Mouse (Mus musculus): ENCODE data around the gene Sptlc2.
"Not testable (repeated sequence)": the region's sequence is repeated elsewhere in the genome, so short reads cannot be mapped to it uniquely, and the experiment has no call there.

Gene Sptlc2

DNA sequence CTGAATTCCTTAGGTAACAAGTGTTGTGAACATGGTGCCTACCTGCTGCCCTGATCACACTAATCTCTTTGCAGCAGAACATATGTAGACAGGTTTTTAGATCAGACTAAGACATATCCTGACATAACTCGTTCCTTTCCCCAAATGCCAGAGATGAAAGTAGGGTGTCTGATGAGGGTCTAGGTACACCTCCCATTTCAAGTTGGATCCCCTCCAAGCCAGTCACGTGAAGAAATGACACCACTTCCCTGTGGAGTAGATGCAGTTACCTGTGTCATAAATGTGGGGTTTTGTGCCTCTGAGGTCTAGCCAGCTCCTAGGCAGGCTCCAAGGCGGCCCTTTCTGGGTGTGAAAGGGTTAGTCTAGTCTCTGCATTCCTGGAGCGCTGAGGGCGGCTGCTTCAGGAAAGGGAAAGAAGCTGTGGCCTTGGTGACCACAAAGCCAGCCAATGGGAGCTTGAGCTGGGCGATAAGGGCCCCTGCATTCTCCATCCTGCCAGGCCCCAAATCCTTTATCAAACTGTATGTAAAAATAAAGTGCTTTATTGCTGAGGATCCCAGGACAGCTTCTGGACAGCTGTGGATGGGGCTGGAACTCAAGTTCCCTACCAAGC, 109.9 kb downstream of the Sptlc2 start:
- no peak for DNase-seq (ENCODE audit: low read depth)

- DNase-seq (ENCODE audit: low read depth): not testable (repeated sequence)
These were observed 110.9 kb downstream of the Sptlc2 start for GRCm38 (mm10) chr12:87277251-87277650.

DNA sequence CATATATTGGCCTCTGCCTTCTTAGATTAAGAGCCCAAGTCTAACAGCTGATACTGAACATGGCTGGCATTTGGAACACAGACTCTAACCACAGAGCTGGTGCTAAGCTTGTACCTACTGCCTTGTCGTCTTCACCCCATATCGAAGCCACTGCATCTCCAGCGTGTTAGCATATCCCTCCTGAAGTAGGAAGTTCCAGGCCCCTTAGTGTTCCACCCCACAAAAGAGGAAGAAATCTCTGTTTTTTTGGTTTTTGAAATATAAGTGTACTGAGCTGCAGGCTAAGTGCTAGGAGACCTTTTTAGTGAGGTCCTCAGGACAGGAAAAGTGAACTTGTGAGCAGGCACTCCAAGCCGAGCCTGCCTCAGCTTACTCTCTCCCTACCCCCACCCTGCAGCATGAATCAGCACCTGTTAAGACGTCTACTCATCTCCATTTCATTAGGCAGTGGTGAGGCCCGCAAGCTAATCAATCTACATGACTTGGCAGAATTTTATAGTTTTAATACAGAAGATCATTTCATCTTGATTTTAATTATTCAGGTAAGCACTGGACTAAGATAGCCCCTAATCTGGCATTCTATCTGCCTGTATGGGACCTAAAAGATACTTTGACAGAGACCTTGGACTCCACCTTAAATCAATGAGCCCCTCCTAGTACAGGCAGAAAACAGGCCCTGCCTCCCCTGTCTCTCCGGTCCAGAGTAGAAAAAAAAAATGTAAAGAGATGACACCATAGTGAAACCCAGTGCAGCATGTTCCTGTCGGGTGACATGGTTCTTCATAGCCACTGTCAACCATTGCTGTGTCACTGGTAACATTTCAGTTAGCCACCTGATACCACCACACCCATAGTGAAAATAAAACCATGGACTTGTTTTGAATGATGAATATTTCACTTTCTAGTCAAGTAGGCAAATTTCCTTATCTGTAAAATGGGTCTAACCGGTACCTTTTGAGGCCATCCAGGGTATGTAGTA, 113.0 kb downstream of the Sptlc2 start:
- DNase-seq (ENCODE audit: low read depth): no peak

DNA sequence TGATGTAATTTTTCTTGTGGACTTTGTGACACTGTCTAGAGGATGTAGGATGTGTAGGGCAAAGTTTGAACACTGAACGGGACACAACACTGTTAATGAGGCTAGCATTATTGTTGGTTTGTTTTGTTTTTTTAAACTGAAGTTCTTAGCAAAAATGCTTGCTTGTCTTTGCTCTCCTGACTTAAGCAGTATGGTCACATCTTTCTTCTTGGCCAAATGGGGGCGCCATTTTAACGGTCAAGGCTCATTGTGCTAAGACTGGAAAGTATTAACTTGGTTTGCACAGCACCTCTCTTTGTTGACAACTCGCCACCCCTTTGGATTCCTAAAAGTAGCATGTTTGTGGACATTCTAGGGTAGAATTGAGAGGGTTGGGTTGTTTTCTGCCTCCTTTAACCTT, 120.5 kb downstream of the Sptlc2 start:
- DNase-seq (ENCODE audit: low read depth): peak; percentile 26

DNA sequence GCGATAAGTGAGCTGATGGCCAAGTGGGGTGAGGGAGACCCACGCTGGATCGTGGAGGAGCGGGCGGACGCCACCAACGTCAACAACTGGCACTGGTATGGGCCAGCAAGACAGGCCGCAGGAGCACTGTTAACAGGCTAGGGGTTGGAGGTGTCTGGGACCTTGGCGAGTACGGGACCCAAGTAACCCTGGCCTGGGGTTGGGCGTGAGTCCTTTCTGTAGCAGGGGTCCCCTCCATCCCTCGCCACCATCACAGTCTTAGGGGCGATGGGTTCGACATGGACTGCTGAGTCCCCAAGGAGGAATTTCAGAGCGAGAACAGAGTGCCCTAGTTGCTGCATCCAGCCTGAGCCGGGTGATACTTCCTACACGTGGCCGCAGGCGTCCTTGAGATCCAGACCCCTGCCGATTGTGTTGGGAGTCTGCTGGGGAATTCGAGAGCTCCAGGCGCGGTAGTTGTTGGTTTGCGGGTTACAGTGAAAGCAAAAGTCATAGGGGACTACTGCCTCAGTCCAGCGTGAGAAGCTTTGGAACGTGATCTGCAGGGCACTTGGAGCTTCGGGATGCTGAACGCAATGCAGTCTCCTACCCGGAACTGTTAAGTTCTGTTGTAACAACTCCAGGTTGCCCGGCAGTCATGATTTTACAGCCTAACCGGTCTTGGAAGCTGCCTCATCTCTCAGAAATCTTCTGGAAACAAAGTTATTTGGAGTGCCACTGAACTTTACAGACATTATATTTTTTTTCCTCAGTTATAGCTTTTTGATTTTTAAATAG, 121.1 kb downstream of the Sptlc2 start:
- no peak for DNase-seq (ENCODE audit: low read depth)

DNA sequence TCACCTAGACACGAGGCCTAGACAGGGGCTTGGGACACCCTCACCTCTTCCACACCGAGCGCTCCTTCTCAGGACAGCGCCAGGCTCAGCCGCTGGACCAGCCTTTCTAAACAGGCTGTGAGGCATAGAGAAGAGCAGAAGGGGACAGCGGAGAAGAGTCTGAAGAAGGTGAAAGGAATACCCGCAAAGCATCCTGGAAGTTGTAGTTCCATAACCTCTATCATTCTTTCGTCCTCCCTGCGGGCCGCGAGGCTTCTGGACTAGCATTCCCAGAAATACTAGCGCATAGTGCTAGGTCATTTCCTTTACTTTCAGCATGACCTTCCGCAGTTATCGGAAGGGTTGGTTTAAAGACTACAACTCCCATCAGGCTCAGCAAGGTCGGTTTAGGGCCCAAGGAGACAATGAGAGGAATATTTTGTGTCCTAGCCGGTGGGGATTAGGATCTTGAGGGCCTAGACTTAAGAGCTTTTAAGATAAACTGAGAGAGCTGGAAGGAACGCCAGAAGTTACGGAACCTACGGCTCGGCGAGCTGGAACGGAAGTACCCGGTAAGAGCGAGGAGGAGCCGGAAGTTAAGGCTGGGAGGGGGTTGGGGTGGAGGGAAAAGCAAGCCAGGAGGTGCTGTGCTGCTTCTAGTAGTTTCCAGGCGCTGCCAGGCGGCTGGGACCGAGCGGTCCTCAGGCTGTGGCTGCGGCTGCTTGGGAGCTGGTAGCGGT, 121.9 kb downstream of the Sptlc2 start, which contains the start of the genes Vipas39 and Ahsa1:
Vipas39 (minus strand) TSS at position 149 of the 719 bp plus-strand sequence.
Ahsa1 (plus strand) TSS at position 372 of the 719 bp plus-strand sequence.
- DNase-seq (ENCODE audit: low read depth): peak; percentile 96

DNA sequence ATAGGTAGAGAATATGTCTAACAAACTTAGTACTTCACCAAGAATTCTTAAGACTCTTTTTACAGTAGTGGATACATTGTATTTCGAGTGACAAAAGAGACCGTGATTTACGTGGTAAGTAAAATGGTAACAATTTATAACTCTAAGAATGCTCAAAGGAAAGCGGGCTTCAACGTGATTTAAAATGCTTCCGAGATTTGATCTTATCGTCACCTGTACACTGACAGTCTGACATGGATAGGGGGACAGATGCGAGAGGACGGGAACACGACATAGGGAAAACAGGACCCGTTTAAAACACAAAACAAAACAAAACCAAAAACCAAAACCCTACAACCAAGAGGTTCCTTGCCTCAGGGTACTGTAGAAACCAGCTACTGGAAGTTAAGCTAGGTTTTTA, 122.7 kb downstream of the Sptlc2 start:
- no peak for DNase-seq (ENCODE audit: low read depth)

DNA sequence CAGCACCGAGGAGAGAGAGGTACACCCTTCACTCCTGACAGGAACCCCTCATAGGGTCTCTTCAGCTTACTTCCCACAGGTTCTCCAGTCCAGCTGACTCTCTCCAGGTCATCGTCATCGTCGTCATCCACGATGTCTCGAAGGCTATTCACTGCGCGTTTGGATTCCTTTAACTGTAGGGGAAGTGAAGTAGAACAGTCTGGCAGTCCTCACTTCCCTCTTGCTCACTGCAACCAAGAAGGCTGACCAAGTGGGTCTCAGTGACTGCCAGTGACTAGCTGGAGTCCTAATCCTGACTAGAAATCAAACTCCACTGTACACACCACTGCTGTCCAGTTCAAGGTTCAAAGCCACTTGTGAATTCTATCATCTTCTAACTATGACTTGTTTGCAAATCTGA, 127.6 kb downstream of the Sptlc2 start:
- no peak for DNase-seq (ENCODE audit: low read depth)

DNA sequence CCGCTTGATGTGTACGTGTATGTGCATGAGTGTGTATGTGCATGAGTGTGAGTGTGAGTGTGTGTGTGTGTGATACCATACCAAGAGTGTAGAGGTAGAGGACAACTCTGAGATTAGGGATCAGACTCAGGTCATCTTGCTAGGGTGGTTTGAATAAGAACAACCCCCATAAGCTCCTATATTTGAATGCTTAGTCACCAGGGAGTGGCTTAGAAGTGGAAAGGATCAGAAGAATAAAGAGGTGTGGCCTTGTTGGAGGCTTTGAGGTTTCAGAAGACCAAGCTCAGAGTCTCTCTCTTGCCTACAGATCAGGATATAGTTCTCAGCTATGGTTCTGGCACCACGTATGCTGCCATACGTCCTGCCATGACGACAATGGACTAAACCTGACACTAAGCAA, 131.5 kb downstream of the Sptlc2 start:
- no peak for DNase-seq (ENCODE audit: low read depth)
